Mouse (Mus musculus) frontal cortex, postnatal 25 days (tissue): Measurements from ENCODE around the gene Mustn1.
A peak's percentile ranks its signal among the peaks of the same experiment; 100 is the strongest.

Source experiments
- DNase-seq, 2 experiments: peaks; one replicate each; pipeline ENCODE4 v3.0.0; 2022; ENCODE audit warnings: low spot score in 2 of 2

Mustn1 gene

GRCm38 (mm10) chr14:30878958-30879571, at the start of gene Mustn1:
Mustn1 (plus strand) TSS chr14:30879200.
- no peak for DNase-seq

GRCm38 (mm10) chr14:30837416-30837996, 41.5 kb upstream of the Mustn1 start:
- DNase-seq = no peak

GRCm38 (mm10) chr14:30843701-30844100, 35.3 kb upstream of the Mustn1 start:
- no peak for DNase-seq

GRCm38 (mm10) chr14:30850504-30850903, 28.5 kb upstream of the Mustn1 start:
- DNase-seq = no peak

- DNase-seq = no peak
Observed at GRCm38 (mm10) chr14:30852325-30852724, 26.7 kb upstream of the Mustn1 start.

GRCm38 (mm10) chr14:30855316-30855715, 23.7 kb upstream of the Mustn1 start:
- no peak for DNase-seq

GRCm38 (mm10) chr14:30856885-30857507, 22.0 kb upstream of the Mustn1 start:
- DNase-seq = no peak

- no peak for DNase-seq
Observed at GRCm38 (mm10) chr14:30857990-30858389, 21.0 kb upstream of the Mustn1 start.

- no peak for DNase-seq
Observed at GRCm38 (mm10) chr14:30861421-30862125, 17.4 kb upstream of the Mustn1 start.

GRCm38 (mm10) chr14:30862368-30862767, 16.6 kb upstream of the Mustn1 start:
- no peak for DNase-seq

- DNase-seq = no peak
Observed at GRCm38 (mm10) chr14:30865311-30865710, 13.7 kb upstream of the Mustn1 start.

- peak; percentile 48 to 62 for DNase-seq
Observed at GRCm38 (mm10) chr14:30867042-30867441, 12.0 kb upstream of the Mustn1 start.

GRCm38 (mm10) chr14:30868826-30869225, 10.2 kb upstream of the Mustn1 start:
- no peak for DNase-seq

GRCm38 (mm10) chr14:30869391-30869801, 9.6 kb upstream of the Mustn1 start:
- no peak for DNase-seq

GRCm38 (mm10) chr14:30870206-30871147, 8.5 kb upstream of the Mustn1 start:
- DNase-seq = no peak

- DNase-seq = no peak
Observed at GRCm38 (mm10) chr14:30874095-30874700, 4.8 kb upstream of the Mustn1 start.

- no peak for DNase-seq
Observed at GRCm38 (mm10) chr14:30875130-30875865, 3.7 kb upstream of the Mustn1 start.

GRCm38 (mm10) chr14:30875955-30876354, 3.0 kb upstream of the Mustn1 start:
- no peak for DNase-seq

- DNase-seq = no peak
Observed at GRCm38 (mm10) chr14:30876451-30876850, 2.5 kb upstream of the Mustn1 start.

- no peak for DNase-seq
Observed at GRCm38 (mm10) chr14:30877827-30878226, 1.2 kb upstream of the Mustn1 start.
